Mouse (Mus musculus) stomach, embryonic 14.5 days (tissue): ENCODE measurements around the gene Slc22a14. TPM values are rescaled to one million over a fixed set of nuclear protein-coding genes. Genes with fewer than 3 reads are reported as not detected.
"Not testable (repeated sequence)": the region's sequence is repeated elsewhere in the genome, so short reads cannot be mapped to it uniquely, and the experiment has no call there.

Experiments used
- ATAC-seq: fragments of 200-750 bp; cut with Nextera tagmentation; 2 replicates; pipeline ENCODE4 v1.8.0; 2017; ENCODE audit warnings: low read depth, moderate TSS enrichment; ENCODE audit not compliant: insufficient number of reproducible peaks, insufficient read depth, low FRiP score
- H3K27ac ChIP-seq: fragments of 300-500 bp; sonication (generic); 2 replicates; pipeline ENCODE4 v1.5.1; 2014; ENCODE audit warnings: mild to moderate bottlenecking, low read length, moderate library complexity, mixed read lengths
- H3K27me3 ChIP-seq: fragments of 300-500 bp; sonication (generic); 2 replicates; pipeline ENCODE4 v1.6.1; 2014; ENCODE audit warnings: low read length, control low read depth, mixed read lengths; ENCODE audit not compliant: control insufficient read depth, insufficient read depth
- H3K36me3 ChIP-seq: fragments of 300-500 bp; sonication (generic); 2 replicates; pipeline ENCODE4 v1.6.1; 2014; ENCODE audit warnings: mild to moderate bottlenecking, control low read depth, low read length, moderate library complexity, mixed read lengths; ENCODE audit not compliant: control insufficient read depth, insufficient read depth
- H3K4me1 ChIP-seq: fragments of 300-500 bp; sonication (generic); 2 replicates; pipeline ENCODE4 v1.6.1; 2014; ENCODE audit warnings: low read length, control low read depth, mixed read lengths; ENCODE audit not compliant: control insufficient read depth, insufficient read depth
- H3K4me2 ChIP-seq: fragments of 300-500 bp; sonication (generic); replicated peaks from 2 replicates; pipeline ENCODE4 v1.6.1; 2014; ENCODE audit warnings: low read depth, low read length, control low read depth
- H3K4me3 ChIP-seq: fragments of 300-500 bp; sonication (generic); 2 replicates; pipeline ENCODE4 v1.5.1; 2014; ENCODE audit warnings: low read depth, low read length, control low read depth
- H3K9ac ChIP-seq: fragments of 300-500 bp; sonication (generic); replicated peaks from 2 replicates; pipeline ENCODE4 v1.6.1; 2014; ENCODE audit warnings: low read depth, mild to moderate bottlenecking, control low read depth, low read length, moderate library complexity, mixed read lengths
- H3K9me3 ChIP-seq: fragments of 300-500 bp; sonication (generic); 2 replicates; pipeline ENCODE4 v1.6.1; 2016; ENCODE audit warnings: low read depth, low read length, control low read depth; ENCODE audit not compliant: control insufficient read depth
- WGBS: fragments of 180-500 bp; shearing (Covaris S2); extraction: QIAGEN DNeasy Blood & Tissue Kit; methylation state at CpG from one replicate; pipeline ENCODE4 v1.1.7; 2014; 5-methylcytosine and 5-hydroxymethylcytosine counted together
- polyA plus RNA-seq: library from polyadenylated mRNA; unstranded; fragments of >200 nt; fragmentation: Nextera tagmentation; extraction: Ambion mirVana; gene quantifications from 2 replicates; pipeline ENCODE4 v1.2.1, GENCODE M21; 2014

The Slc22a14 gene
- polyA plus RNA-seq, 1 experiment from 2014 or later, result not detected

GRCm38 (mm10) chr9:119268588-119269145 lies 96.7 kb downstream of the Slc22a14 start:
- H3K27me3 ChIP-seq, result no peaks in the 10 kb centered on the region
- no peak overlapping the region for H3K27ac ChIP-seq
- H3K4me2 ChIP-seq, result no peak overlapping the region
- no peaks in the 10 kb centered on the region for H3K4me1 ChIP-seq
- H3K9me3 ChIP-seq, result no peaks in the 10 kb centered on the region
- no peak for ATAC-seq
- no peak overlapping the region for H3K4me3 ChIP-seq
- no peak overlapping the region for H3K9ac ChIP-seq
- 92% methylated on average over 11 of the region's 11 CpGs for WGBS
- peaks cover 26% of the 10 kb centered on the region for H3K36me3 ChIP-seq

DNA sequence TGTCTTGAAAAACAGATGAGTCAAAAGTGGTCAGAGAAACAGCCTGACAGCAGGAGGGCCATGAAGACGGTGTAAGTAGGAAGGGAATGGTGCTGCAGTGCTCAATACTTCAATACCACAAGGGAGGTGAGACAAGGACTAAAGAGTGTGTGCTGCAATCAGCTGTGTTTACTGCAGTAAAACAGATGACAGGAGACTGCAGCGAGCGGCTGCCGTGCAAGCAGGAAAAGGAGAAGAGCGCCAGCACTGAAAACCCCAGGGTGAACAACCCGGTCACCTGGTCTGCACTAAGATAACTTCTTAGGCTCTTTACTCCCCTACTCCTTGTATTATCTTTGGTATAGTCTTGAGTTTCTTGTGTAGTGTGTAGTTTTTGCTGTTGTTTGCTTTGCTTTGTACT lies 97.2 kb downstream of the Slc22a14 start:
- WGBS, result 84% methylated on average over 6 of the region's 6 CpGs
- H3K4me1 ChIP-seq, result no peaks in the 10 kb centered on the region
- H3K9me3 ChIP-seq, result no peaks in the 10 kb centered on the region
- no peak overlapping the region for H3K4me2 ChIP-seq
- H3K9ac ChIP-seq, result no peak overlapping the region
- H3K27me3 ChIP-seq, result no peaks in the 10 kb centered on the region
- peaks cover 27% of the 10 kb centered on the region for H3K36me3 ChIP-seq
- ATAC-seq, result no peak
- no peak overlapping the region for H3K27ac ChIP-seq
- H3K4me3 ChIP-seq, result no peak overlapping the region

GRCm38 (mm10) chr9:119266121-119266395 lies 99.3 kb downstream of the Slc22a14 start:
- not testable (repeated sequence) for H3K9ac ChIP-seq, H3K4me1 ChIP-seq, H3K27ac ChIP-seq, H3K9me3 ChIP-seq, ATAC-seq, H3K4me2 ChIP-seq, H3K4me3 ChIP-seq, H3K27me3 ChIP-seq
- peaks cover 30% of the 10 kb centered on the region for H3K36me3 ChIP-seq
- 93% methylated on average over 5 of the region's 5 CpGs for WGBS

- not testable (repeated sequence) for H3K4me2 ChIP-seq, ATAC-seq, H3K27me3 ChIP-seq, H3K4me1 ChIP-seq, H3K27ac ChIP-seq, H3K9ac ChIP-seq, H3K9me3 ChIP-seq, H3K4me3 ChIP-seq
- H3K36me3 ChIP-seq, result peaks cover 30% of the 10 kb centered on the region
- WGBS, result 64% methylated on average over 1 of the region's 1 CpGs
Observed at GRCm38 (mm10) chr9:119265373-119266120, 99.8 kb downstream of the Slc22a14 start.

DNA sequence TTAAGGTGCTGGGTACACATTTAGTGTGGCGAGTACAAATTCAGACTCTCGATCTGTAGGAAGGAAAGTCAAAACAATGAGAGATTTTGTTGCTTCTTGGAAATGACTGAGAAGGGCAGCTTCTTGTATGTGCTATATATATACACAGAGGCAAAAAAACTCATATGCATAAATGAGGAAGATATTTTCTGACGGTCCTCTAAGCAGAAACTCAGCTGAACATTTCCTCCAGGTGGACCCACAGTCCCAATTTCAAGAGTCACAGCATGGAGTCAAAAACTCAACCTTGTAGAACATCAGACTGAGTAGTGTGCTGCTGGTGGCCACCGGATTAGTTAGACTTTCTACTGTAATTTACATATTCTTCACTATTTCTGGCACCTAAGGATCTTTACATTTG lies 102.3 kb downstream of the Slc22a14 start:
- Histone ChIP-seq H3K4me1 (no peaks in the 10 kb centered on the region), H3K27me3 (no peaks in the 10 kb centered on the region), H3K4me3 (no peak overlapping the region), H3K27ac (no peak overlapping the region), H3K4me2 (no peak overlapping the region), H3K9me3 (no peaks in the 10 kb centered on the region), H3K9ac (no peak overlapping the region), H3K36me3 (peaks cover 22% of the 10 kb centered on the region)
- no peak for ATAC-seq
- WGBS, result 87% methylated on average over 4 of the region's 4 CpGs

- H3K4me2 ChIP-seq, result no peak overlapping the region
- no peak overlapping the region for H3K4me3 ChIP-seq
- ATAC-seq, result no peak
- no peak overlapping the region for H3K9ac ChIP-seq
- H3K27me3 ChIP-seq, result no peaks in the 10 kb centered on the region
- peaks cover 18% of the 10 kb centered on the region for H3K36me3 ChIP-seq
- H3K4me1 ChIP-seq, result no peaks in the 10 kb centered on the region
- 97% methylated on average over 2 of the region's 2 CpGs for WGBS
- no peak overlapping the region for H3K27ac ChIP-seq
- no peaks in the 10 kb centered on the region for H3K9me3 ChIP-seq
Observed at GRCm38 (mm10) chr9:119260825-119261224, 104.5 kb downstream of the Slc22a14 start.

DNA sequence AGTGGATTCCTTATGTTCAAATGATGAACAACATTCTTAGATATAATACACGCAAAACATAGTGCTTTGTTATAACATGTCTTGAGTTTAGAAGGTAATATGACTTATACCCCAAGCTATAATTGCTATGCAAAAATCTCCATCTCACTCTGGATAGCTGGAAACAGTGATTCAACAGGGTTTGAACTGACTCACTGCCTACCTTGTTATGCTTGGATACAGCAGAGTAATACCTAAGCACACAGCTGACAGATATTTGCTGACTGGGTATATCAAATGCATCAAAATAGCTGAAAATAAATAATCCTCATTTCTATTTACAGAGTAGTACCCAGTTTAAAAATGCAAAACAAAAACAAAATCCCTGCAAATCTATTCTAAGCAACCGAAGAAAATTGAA lies 106.6 kb downstream of the Slc22a14 start:
- H3K27me3 ChIP-seq, result no peaks in the 10 kb centered on the region
- peaks cover 24% of the 10 kb centered on the region for H3K36me3 ChIP-seq
- no peak for ATAC-seq
- no peak overlapping the region for H3K4me3 ChIP-seq
- no peaks in the 10 kb centered on the region for H3K4me1 ChIP-seq
- WGBS, result 95% methylated on average over 2 of the region's 2 CpGs
- H3K27ac ChIP-seq, result no peak overlapping the region
- no peak overlapping the region for H3K4me2 ChIP-seq
- no peaks in the 10 kb centered on the region for H3K9me3 ChIP-seq
- H3K9ac ChIP-seq, result no peak overlapping the region

GRCm38 (mm10) chr9:119258128-119258527 lies 107.2 kb downstream of the Slc22a14 start:
- Histone ChIP-seq H3K27me3 (no peaks in the 10 kb centered on the region), H3K9me3 (no peaks in the 10 kb centered on the region), H3K4me1 (no peaks in the 10 kb centered on the region), H3K4me3 (no peak overlapping the region), H3K9ac (no peak overlapping the region), H3K27ac (no peak overlapping the region), H3K36me3 (peaks cover 23% of the 10 kb centered on the region), H3K4me2 (no peak overlapping the region)
- ATAC-seq, result no peak
- WGBS, result 76% methylated on average over 5 of the region's 5 CpGs

DNA sequence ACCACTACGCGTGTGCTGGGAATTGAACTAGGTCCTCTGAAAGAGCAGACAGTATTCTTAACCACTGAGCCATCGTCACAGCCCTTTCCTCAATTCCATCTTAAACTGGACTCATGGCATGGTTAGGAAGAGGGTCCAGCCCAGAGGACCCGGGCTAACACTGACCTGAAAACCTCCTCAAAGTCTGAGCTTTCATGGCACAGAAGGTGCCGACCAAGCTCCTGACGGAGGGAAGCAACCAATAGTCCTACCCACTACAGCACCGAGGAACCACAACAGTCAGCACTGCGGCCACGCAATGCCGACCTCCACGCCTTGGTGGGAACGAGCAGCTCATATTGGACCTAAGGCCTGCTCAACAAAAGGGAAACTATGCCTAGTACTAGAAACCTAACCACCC lies 109.2 kb downstream of the Slc22a14 start:
- 98% methylated on average over 12 of the region's 12 CpGs for WGBS
- H3K36me3 ChIP-seq, result peaks cover 19% of the 10 kb centered on the region

More for the DNA sequence above, 109.2 kb downstream of the Slc22a14 start:
- H3K27me3 ChIP-seq, result no peaks in the 10 kb centered on the region
- no peak for ATAC-seq
- no peaks in the 10 kb centered on the region for H3K9me3 ChIP-seq
- H3K4me3 ChIP-seq, result no peak overlapping the region
- H3K4me1 ChIP-seq, result no peaks in the 10 kb centered on the region
- no peak overlapping the region for H3K27ac ChIP-seq
- no peak overlapping the region for H3K4me2 ChIP-seq
- H3K9ac ChIP-seq, result no peak overlapping the region
